Mouse (Mus musculus) left cerebral cortex, postnatal 36 days (tissue): ENCODE data around the gene Hsd17b1. TPM values are rescaled to one million over a fixed set of nuclear protein-coding genes. Genes with fewer than 3 reads are reported as not detected.

Experiments
- DNase-seq, 2 experiments: peaks; one replicate each; pipeline ENCODE4 v3.0.0; 2021 to 2022; ENCODE audit warnings: low spot score in 2 of 2, mixed read lengths in 1 of 2
- intact Hi-C: fragments of 180-260 bp; cut with DNase I; formaldehyde crosslinking; loops from one replicate; pipeline ENCODE4 v1.15.1; 2025
- total RNA-seq, 2 experiments: library from RNA; stranded (reverse); gene quantifications; 2 replicates each; pipeline ENCODE4 v1.2.3; 2021

The Hsd17b1 gene
- total RNA-seq, 2 experiments from 2014 or later, result 0.70 to 0.79 TPM

- intact Hi-C loops, result no loop called here
- no peak for DNase-seq
Measured at GRCm38 (mm10) chr11:101083083-101083697, 5.0 kb downstream of the Hsd17b1 start.

GRCm38 (mm10) chr11:101084246-101084645, 6.0 kb downstream of the Hsd17b1 start:
- intact Hi-C loops, result no loop called here
- no peak for DNase-seq

- DNase-seq, result no peak
- intact Hi-C loops, result no loop called here
Measured at GRCm38 (mm10) chr11:101084811-101085210, 6.6 kb downstream of the Hsd17b1 start.

GRCm38 (mm10) chr11:101085617-101086322, 7.6 kb downstream of the Hsd17b1 start:
- intact Hi-C loops, result no loop called here
- DNase-seq, result no peak

- intact Hi-C loops, result no loop called here
- DNase-seq, result no peak
Measured at GRCm38 (mm10) chr11:101086323-101086674, 8.1 kb downstream of the Hsd17b1 start.

- peak; percentile 91 to 93 for DNase-seq
- intact Hi-C loops, result no loop called here
Measured at GRCm38 (mm10) chr11:101086756-101087681, 8.8 kb downstream of the Hsd17b1 start, which contains the start of gene Mlx. TSS of gene Mlx (plus strand) at chr11:101087277.

GRCm38 (mm10) chr11:101087682-101088055, 9.5 kb downstream of the Hsd17b1 start:
- intact Hi-C loops, result no loop called here
- no peak for DNase-seq

GRCm38 (mm10) chr11:101089931-101090330, 11.7 kb downstream of the Hsd17b1 start:
- no peak for DNase-seq
- intact Hi-C loops, result no loop called here

- DNase-seq, result no peak
- intact Hi-C loops, result loop anchor here (2.0 kb wide), 1 partner anchor 82 kb away; no protein-coding TSS in a partner anchor
Measured at GRCm38 (mm10) chr11:101094930-101095313, 16.7 kb downstream of the Hsd17b1 start.

- DNase-seq, result peak; percentile 92 to 93
- intact Hi-C loops, result loop anchor here (2.0 kb wide), 1 partner anchor 81 kb away; no protein-coding TSS in a partner anchor
Measured at GRCm38 (mm10) chr11:101095314-101096024, 17.3 kb downstream of the Hsd17b1 start, which contains the start of gene Psmc3ip. TSS of gene Psmc3ip (minus strand) at chr11:101095436.

GRCm38 (mm10) chr11:101098231-101098630, 20.0 kb downstream of the Hsd17b1 start:
- intact Hi-C loops, result no loop called here
- no peak for DNase-seq

- intact Hi-C loops, result no loop called here
- DNase-seq, result no peak
Measured at GRCm38 (mm10) chr11:101103011-101103410, 24.8 kb downstream of the Hsd17b1 start.

- no peak for DNase-seq
- intact Hi-C loops, result no loop called here
Measured at GRCm38 (mm10) chr11:101109351-101109750, 31.1 kb downstream of the Hsd17b1 start.

- intact Hi-C loops, result no loop called here
- DNase-seq, result no peak
Measured at GRCm38 (mm10) chr11:101110708-101111107, 32.5 kb downstream of the Hsd17b1 start.

GRCm38 (mm10) chr11:101111178-101111577, 33.0 kb downstream of the Hsd17b1 start:
- no peak for DNase-seq
- intact Hi-C loops, result no loop called here

GRCm38 (mm10) chr11:101112186-101112585, 34.0 kb downstream of the Hsd17b1 start:
- no peak for DNase-seq
- intact Hi-C loops, result no loop called here

- intact Hi-C loops, result no loop called here
- no peak for DNase-seq
Measured at GRCm38 (mm10) chr11:101115564-101115963, 37.4 kb downstream of the Hsd17b1 start.

GRCm38 (mm10) chr11:101118105-101118504, 39.9 kb downstream of the Hsd17b1 start:
- intact Hi-C loops, result loop anchor here (2.0 kb wide), 1 partner anchor 53 kb away; the partner anchor contains the start of genes Cntnap1 and Plekhh3
- DNase-seq, result no peak

GRCm38 (mm10) chr11:101119131-101119760, 41.0 kb downstream of the Hsd17b1 start:
- intact Hi-C loops, result loop anchor here (2.0 kb wide), 1 partner anchor 52 kb away; the partner anchor contains the start of genes Cntnap1 and Plekhh3
- DNase-seq, result no peak
